Mouse (Mus musculus) liver, embryonic 11.5 days (tissue): ENCODE results near the gene Fig4. TPM values are rescaled to one million over a fixed set of nuclear protein-coding genes. Genes with fewer than 3 reads are reported as not detected.
A peak's percentile ranks its signal among the peaks of the same experiment; 100 is the strongest.

Experiments used
- ATAC-seq: fragments of 200-750 bp; cut with Nextera tagmentation; replicated peaks from 2 replicates; pipeline ENCODE4 v1.8.0; 2017; ENCODE audit warnings: moderate number of reproducible peaks, mild to moderate bottlenecking, moderate TSS enrichment, moderate library complexity; ENCODE audit not compliant: low FRiP score
- DNase-seq: peaks from one replicate; pipeline ENCODE4 v3.0.0-alpha.2; 2017; ENCODE audit warnings: low spot score
- H3K27ac ChIP-seq: fragments of 300-500 bp; sonication (generic); 2 replicates; pipeline ENCODE4 v1.5.1; 2014; ENCODE audit warnings: mild to moderate bottlenecking, low read depth, low read length, control low read depth
- H3K27me3 ChIP-seq: fragments of 300-500 bp; sonication (generic); replicated peaks from 2 replicates; pipeline ENCODE4 v1.6.1; 2014; ENCODE audit warnings: low read length, mixed read lengths; ENCODE audit not compliant: control insufficient read depth, insufficient read depth
- H3K36me3 ChIP-seq: fragments of 300-500 bp; sonication (generic); 2 replicates; pipeline ENCODE4 v1.6.1; 2014; ENCODE audit warnings: mild to moderate bottlenecking, low read length, moderate library complexity, mixed read lengths; ENCODE audit not compliant: control insufficient read depth, insufficient read depth
- H3K4me1 ChIP-seq: fragments of 300-500 bp; sonication (generic); replicated peaks from 2 replicates; pipeline ENCODE4 v1.6.1; 2014; ENCODE audit warnings: low read length, mixed read lengths; ENCODE audit not compliant: control insufficient read depth, insufficient read depth
- H3K4me2 ChIP-seq: fragments of 300-500 bp; sonication (generic); 2 replicates; pipeline ENCODE4 v1.6.1; 2014; ENCODE audit warnings: mild to moderate bottlenecking, control low read depth, moderate library complexity
- H3K4me3 ChIP-seq: fragments of 300-500 bp; sonication (generic); 2 replicates; pipeline ENCODE4 v1.5.1; 2014; ENCODE audit warnings: low read depth, low read length, control low read depth
- H3K9ac ChIP-seq: fragments of 300-500 bp; sonication (generic); 2 replicates; pipeline ENCODE4 v1.6.1; 2014; ENCODE audit warnings: low read depth, low read length, control low read depth
- H3K9me3 ChIP-seq: fragments of 300-500 bp; sonication (generic); 2 replicates; pipeline ENCODE4 v1.6.1; 2016; ENCODE audit warnings: low read length, inconsistent platforms, mixed read lengths; ENCODE audit not compliant: control insufficient read depth
- WGBS: fragments of 180-500 bp; shearing (Covaris S2); extraction: QIAGEN DNeasy Blood & Tissue Kit; methylation state at CpG from one replicate; pipeline ENCODE4 v1.1.7; 2014; 5-methylcytosine and 5-hydroxymethylcytosine counted together
- polyA plus RNA-seq: library from polyadenylated mRNA; unstranded; fragments of >200 nt; fragmentation: Nextera tagmentation; extraction: Ambion mirVana; gene quantifications from 2 replicates; pipeline ENCODE4 v1.2.1, GENCODE M21; 2014

The Fig4 gene
- polyA plus RNA-seq, 1 experiment from 2014 or later: 19.2 TPM

- no peaks in the 10 kb centered on the region for H3K4me1 ChIP-seq
Measured at GRCm38 (mm10) chr10:41218897-41219296, 84.2 kb downstream of the Fig4 start.

GRCm38 (mm10) chr10:41214083-41214482, 89.0 kb downstream of the Fig4 start:
- H3K4me2 ChIP-seq: no peak overlapping the region

More at GRCm38 (mm10) chr10:41218897-41219296, 84.2 kb downstream of the Fig4 start:
- ATAC-seq: no peak
- no peak for DNase-seq
- H3K36me3 ChIP-seq: no peaks in the 10 kb centered on the region
- H3K4me3 ChIP-seq: no peak overlapping the region
- no peak overlapping the region for H3K27ac ChIP-seq
- H3K27me3 ChIP-seq: no peaks in the 10 kb centered on the region
- no peaks in the 10 kb centered on the region for H3K9me3 ChIP-seq
- H3K4me2 ChIP-seq: no peak overlapping the region
- 91% methylated on average over 10 of the region's 10 CpGs for WGBS
- no peak overlapping the region for H3K9ac ChIP-seq

GRCm38 (mm10) chr10:41209538-41209937, 93.5 kb downstream of the Fig4 start:
- ATAC-seq: peak; percentile 44
- Histone ChIP-seq H3K4me3 (no peak overlapping the region), H3K4me2 (peak overlapping the region; percentile 50)

More at GRCm38 (mm10) chr10:41214083-41214482, 89.0 kb downstream of the Fig4 start:
- no peaks in the 10 kb centered on the region for H3K27me3 ChIP-seq
- 68% methylated on average over 3 of the region's 3 CpGs for WGBS
- no peaks in the 10 kb centered on the region for H3K36me3 ChIP-seq
- H3K9me3 ChIP-seq: no peaks in the 10 kb centered on the region
- ATAC-seq (peak; percentile 51; the same call in 1 of the 2 replicates), DNase-seq (no peak)
- H3K4me3 ChIP-seq: no peak overlapping the region
- no peak overlapping the region for H3K27ac ChIP-seq
- peaks cover 13% of the 10 kb centered on the region for H3K4me1 ChIP-seq
- no peak overlapping the region for H3K9ac ChIP-seq

GRCm38 (mm10) chr10:41208860-41209377, 94.1 kb downstream of the Fig4 start:
- Histone ChIP-seq H3K4me1 (peaks cover 43% of the 10 kb centered on the region), H3K9ac (no peak overlapping the region), H3K27me3 (no peaks in the 10 kb centered on the region), H3K27ac (peak overlapping the region; percentile 89), H3K9me3 (no peaks in the 10 kb centered on the region), H3K36me3 (no peaks in the 10 kb centered on the region), H3K4me3 (no peak overlapping the region), H3K4me2 (no peak overlapping the region; the same call in none of the 2 replicates)
- ATAC-seq (peak; percentile 87), DNase-seq (no peak)
- whole genome bisulfite sequencing: 34% methylated on average over 6 of the region's 6 CpGs

More at GRCm38 (mm10) chr10:41209538-41209937, 93.5 kb downstream of the Fig4 start:
- H3K36me3 ChIP-seq: no peaks in the 10 kb centered on the region
- WGBS: 61% methylated on average over 4 of the region's 4 CpGs
- DNase-seq: no peak
- H3K9me3 ChIP-seq: no peaks in the 10 kb centered on the region
- peak overlapping the region; percentile 89 for H3K27ac ChIP-seq
- H3K9ac ChIP-seq: no peak overlapping the region
- H3K4me1 ChIP-seq: peaks cover 37% of the 10 kb centered on the region
- no peaks in the 10 kb centered on the region for H3K27me3 ChIP-seq

GRCm38 (mm10) chr10:41205647-41206046, 97.4 kb downstream of the Fig4 start:
- ATAC-seq (no peak), DNase-seq (no peak)
- peak overlapping the region; percentile 46 for H3K4me2 ChIP-seq
- peak overlapping the region; percentile 12 for H3K9ac ChIP-seq
- H3K9me3 ChIP-seq: no peaks in the 10 kb centered on the region
- H3K36me3 ChIP-seq: no peaks in the 10 kb centered on the region; the same call in 1 of the 2 replicates
- no peaks in the 10 kb centered on the region for H3K27me3 ChIP-seq
- H3K4me3 ChIP-seq: no peak overlapping the region
- WGBS: 46% methylated on average over 2 of the region's 2 CpGs
- H3K4me1 ChIP-seq: peaks cover 44% of the 10 kb centered on the region
- H3K27ac ChIP-seq: peak overlapping the region; percentile 85

GRCm38 (mm10) chr10:41204637-41205315, 98.3 kb downstream of the Fig4 start:
- ATAC-seq: peak; percentile 96
- peak; percentile 76 for DNase-seq
- H3K27ac ChIP-seq: peak overlapping the region; percentile 94
- no peaks in the 10 kb centered on the region; the same call in 1 of the 2 replicates for H3K36me3 ChIP-seq
- peak overlapping the region; percentile 47; the same call in 1 of the 2 replicates for H3K9ac ChIP-seq
- H3K4me3 ChIP-seq: no peak overlapping the region
- H3K4me1 ChIP-seq: peaks cover 38% of the 10 kb centered on the region
- no peaks in the 10 kb centered on the region for H3K27me3 ChIP-seq
- WGBS: 38% methylated on average over 11 of the region's 11 CpGs
- H3K4me2 ChIP-seq: peak overlapping the region; percentile 59
- H3K9me3 ChIP-seq: no peaks in the 10 kb centered on the region

GRCm38 (mm10) chr10:41204191-41204590, 98.9 kb downstream of the Fig4 start:
- 50% methylated on average over 5 of the region's 5 CpGs for WGBS
- no peaks in the 10 kb centered on the region for H3K27me3 ChIP-seq
- no peak overlapping the region for H3K4me3 ChIP-seq
- ATAC-seq (no peak), DNase-seq (no peak)
- no peaks in the 10 kb centered on the region; the same call in 1 of the 2 replicates for H3K36me3 ChIP-seq
- H3K9ac ChIP-seq: peak overlapping the region; percentile 17
- peaks cover 33% of the 10 kb centered on the region for H3K4me1 ChIP-seq
- peak overlapping the region; percentile 94 for H3K27ac ChIP-seq
- no peaks in the 10 kb centered on the region for H3K9me3 ChIP-seq
- peak overlapping the region; percentile 59 for H3K4me2 ChIP-seq

- Histone ChIP-seq H3K9ac (no peak overlapping the region), H3K4me1 (peaks cover 21% of the 10 kb centered on the region), H3K36me3 (no peaks in the 10 kb centered on the region; the same call in 1 of the 2 replicates), H3K4me3 (no peak overlapping the region), H3K4me2 (no peak overlapping the region), H3K27ac (no peak overlapping the region), H3K27me3 (no peaks in the 10 kb centered on the region), H3K9me3 (no peaks in the 10 kb centered on the region)
- ATAC-seq: no peak
- WGBS: 89% methylated on average over 6 of the region's 6 CpGs
- no peak for DNase-seq
Measured at GRCm38 (mm10) chr10:41198719-41199118, 104.3 kb downstream of the Fig4 start.
